Comparison of ENCODE assay signal across 8 mouse cellular contexts in the genomic region with DNA sequence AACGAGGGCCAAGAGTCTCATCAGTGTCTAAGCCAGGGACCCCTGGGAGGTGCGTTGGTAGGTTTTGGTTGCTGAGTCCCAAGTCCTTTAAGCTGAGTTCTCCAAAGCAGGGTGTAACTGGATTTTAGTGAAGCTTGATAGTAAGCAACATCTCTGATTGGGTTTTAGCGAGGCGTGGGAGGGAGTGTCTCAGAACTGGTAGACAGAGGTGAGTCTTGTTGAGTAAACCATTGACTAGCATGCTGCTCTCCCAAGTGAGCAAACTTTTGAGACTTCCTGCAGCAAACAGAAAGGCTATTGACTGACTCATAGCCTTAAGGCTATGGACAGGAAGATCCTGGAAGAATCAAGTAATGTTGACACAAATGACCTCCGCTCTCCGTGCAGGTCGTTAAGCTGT.
A peak's percentile ranks its signal among the peaks of the same experiment; 100 is the strongest.
DNase-seq lines count a peak whose midpoint lies in the region; ATAC-seq and TF ChIP-seq lines count a peak whose summit lies in the region.
"Had no signal": no experiment of that assay in that cellular context is flagged by ENCODE, and none has a peak within 500 bp of the region (broad histone marks: within the 10 kb centered on the region; RNA-seq: fewer than 3 reads in every experiment).

No protein-coding gene starts in this region.

- no peaks in the 10 kb centered on the region for H3K9me3 ChIP-seq in lung, embryonic 14.5 days (ENCODE audit: low read depth, low read length)
- no peaks in the 10 kb centered on the region for H3K9me3 ChIP-seq in intestine, embryonic 14.5 days (ENCODE audit: control insufficient read depth, low read length)
- no peaks in the 10 kb centered on the region for H3K9me3 ChIP-seq in stomach, embryonic 15.5 days

- DNase-seq in lung, embryonic 14.5 days: peak; percentile 28
- DNase-seq in lung, adult 18-20 months: no peak
- no peak for DNase-seq in intestine, embryonic 14.5 days (ENCODE audit: low spot score)
- peak; percentile 66 to 85 for DNase-seq in kidney, postnatal 25 days
- DNase-seq in Muller cell, postnatal 12 days (ENCODE audit: inconsistent ontology term): no peak
- no peak for DNase-seq in left cerebral cortex, adult 2 months (ENCODE audit: extremely low spot score in 1 of 2, low spot score in 2 of 2)

- 54% methylated on average over 7 of the region's 7 CpGs for WGBS in lung, embryonic 14.5 days
- WGBS in intestine, embryonic 14.5 days: 54% methylated on average over 7 of the region's 7 CpGs
- WGBS in stomach, embryonic 15.5 days: 49% methylated on average over 7 of the region's 7 CpGs

- ATAC-seq in lung, embryonic 14.5 days (ENCODE audit: insufficient read depth): no peak
- ATAC-seq in intestine, embryonic 14.5 days (replicated peaks; ENCODE audit: low FRiP score, low TSS enrichment, low read depth): peak; percentile 73
- peak; percentile 54 for ATAC-seq in stomach, embryonic 15.5 days (ENCODE audit: insufficient read depth, low FRiP score, low read depth)
- ATAC-seq: midbrain, embryonic 16.5 days had no signal

- peak overlapping the region; percentile 68 for H3K4me2 ChIP-seq in lung, embryonic 14.5 days
- H3K4me2 ChIP-seq in intestine, embryonic 14.5 days (ENCODE audit: low read length): peak overlapping the region; percentile 53
- H3K4me2 ChIP-seq in stomach, embryonic 15.5 days: peak overlapping the region; percentile 60; the same call in 1 of the 2 replicates

- H3K36me3 ChIP-seq in lung, embryonic 14.5 days (ENCODE audit: insufficient read depth): no peaks in the 10 kb centered on the region
- no peaks in the 10 kb centered on the region for H3K36me3 ChIP-seq in intestine, embryonic 14.5 days (ENCODE audit: control insufficient read depth, insufficient read depth, low read length)
- H3K36me3 ChIP-seq in stomach, embryonic 15.5 days: no peaks in the 10 kb centered on the region

- H3K27me3 ChIP-seq in lung, embryonic 14.5 days (ENCODE audit: insufficient read depth, low read length): no peaks in the 10 kb centered on the region
- H3K27me3 ChIP-seq in intestine, embryonic 14.5 days (replicated peaks; ENCODE audit: control insufficient read depth, insufficient read depth, low read length): no peaks in the 10 kb centered on the region
- H3K27me3 ChIP-seq in stomach, embryonic 15.5 days (replicated peaks): no peaks in the 10 kb centered on the region

- H3K4me3 ChIP-seq in lung, embryonic 14.5 days (ENCODE audit: low read depth, low read length): no peak overlapping the region
- peak overlapping the region; percentile 0; the same call in 1 of the 2 replicates for H3K4me3 ChIP-seq in intestine, embryonic 14.5 days (ENCODE audit: low read depth, low read length)
- H3K4me3 ChIP-seq in stomach, embryonic 15.5 days (replicated peaks): no peak overlapping the region
- no peak overlapping the region for H3K4me3 ChIP-seq in left cerebral cortex, adult 2 months

- intact Hi-C loops in left cerebral cortex, adult 2 months (cut with DNase I): no loop called here

- no peak for TF ChIP-seq CTCF in lung, embryonic 14.5 days (IDR thresholded peaks at IDR 0.05; ENCODE audit: low read depth)
- no peak for TF ChIP-seq CTCF in left cerebral cortex, adult 2 months (IDR thresholded peaks at IDR 0.05)

- no peak overlapping the region for H3K27ac ChIP-seq in lung, embryonic 14.5 days (ENCODE audit: low read depth)
- peak overlapping the region; percentile 68 for H3K27ac ChIP-seq in intestine, embryonic 14.5 days (ENCODE audit: low read depth)
- peak overlapping the region; percentile 48; the same call in 1 of the 2 replicates for H3K27ac ChIP-seq in stomach, embryonic 15.5 days
- no peak overlapping the region for H3K27ac ChIP-seq in left cerebral cortex, adult 2 months

- H3K4me1 ChIP-seq in lung, embryonic 14.5 days (ENCODE audit: insufficient read depth): peaks cover 29% of the 10 kb centered on the region
- H3K4me1 ChIP-seq in intestine, embryonic 14.5 days (replicated peaks; ENCODE audit: control insufficient read depth, insufficient read depth, low read length): peaks cover 35% of the 10 kb centered on the region
- H3K4me1 ChIP-seq in stomach, embryonic 15.5 days: peaks cover 31% of the 10 kb centered on the region

- no peak overlapping the region for H3K9ac ChIP-seq in lung, embryonic 14.5 days
- H3K9ac ChIP-seq in intestine, embryonic 14.5 days (ENCODE audit: low read length): no peak overlapping the region
- no peak overlapping the region for H3K9ac ChIP-seq in stomach, embryonic 15.5 days

Comparison
In these comparisons a context has a peak if more than half of its experiments do, and no peak if none do; other contexts are left out.
1. DNase-seq: peak in lung, embryonic 14.5 days (single experiment) and kidney, postnatal 25 days (2 of 2); none in lung, adult 18-20 months (0 of 2), intestine, embryonic 14.5 days (single experiment), Muller cell, postnatal 12 days (single experiment) and left cerebral cortex, adult 2 months (0 of 2).
2. H3K27ac ChIP-seq: peak in intestine, embryonic 14.5 days (single experiment) and stomach, embryonic 15.5 days (single experiment); none in lung, embryonic 14.5 days (single experiment) and left cerebral cortex, adult 2 months (single experiment).
3. Peak in every context shown above with its lines, with median percentiles within 50 percentile points of each other: H3K4me2 ChIP-seq.